Mouse (Mus musculus): ENCODE results near the gene Nup107. TPM values are rescaled to one million over a fixed set of nuclear protein-coding genes. Genes with fewer than 3 reads are reported as not detected.
"Not testable (repeated sequence)": the region's sequence is repeated elsewhere in the genome, so short reads cannot be mapped to it uniquely, and the experiment has no call there.

Nup107 gene
- polyA plus RNA-seq, 1 experiment from 2014 or later = 33.4 TPM

DNA sequence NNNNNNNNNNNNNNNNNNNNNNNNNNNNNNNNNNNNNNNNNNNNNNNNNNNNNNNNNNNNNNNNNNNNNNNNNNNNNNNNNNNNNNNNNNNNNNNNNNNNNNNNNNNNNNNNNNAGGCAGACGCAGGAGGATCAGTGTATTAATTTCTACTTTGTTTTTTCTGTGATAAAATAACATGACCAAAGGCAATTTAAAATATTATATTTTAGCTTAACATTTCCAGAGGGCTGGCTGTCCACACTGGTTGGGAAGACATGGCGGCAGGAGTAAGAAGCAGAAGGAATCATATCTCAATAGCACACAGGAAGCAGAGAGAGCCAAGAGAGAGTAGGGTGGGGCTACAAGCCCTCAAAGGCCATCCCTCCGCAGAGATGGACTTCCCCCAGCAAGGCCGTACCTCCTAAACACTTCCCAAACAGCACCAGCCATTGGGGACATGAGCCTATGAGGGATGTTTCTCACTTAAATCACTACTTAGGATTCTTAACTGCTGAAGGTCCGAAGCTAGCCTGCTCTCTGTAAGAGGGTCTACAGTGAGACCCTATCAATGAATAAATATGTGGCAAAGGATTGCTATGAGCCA, 68.3 kb downstream of the Nup107 start:
- H3K27me3 ChIP-seq = no peaks in the 10 kb centered on the region
- H3K4me1 ChIP-seq (replicated peaks) = no peaks in the 10 kb centered on the region
- H3K36me3 ChIP-seq (replicated peaks) = no peaks in the 10 kb centered on the region
- WGBS (ENCODE audit: insufficient replicate concordance) = 47% methylated on average over 5 of the region's 5 CpGs
- no peaks in the 10 kb centered on the region for H3K9me3 ChIP-seq (replicated peaks)
- no peak overlapping the region for H3K9ac ChIP-seq
- no peak overlapping the region for H3K4me3 ChIP-seq (replicated peaks)
- H3K27ac ChIP-seq (replicated peaks) = no peak overlapping the region
- H3K4me2 ChIP-seq = no peak overlapping the region
- ATAC-seq (ENCODE audit: insufficient read depth) = no peak

DNA sequence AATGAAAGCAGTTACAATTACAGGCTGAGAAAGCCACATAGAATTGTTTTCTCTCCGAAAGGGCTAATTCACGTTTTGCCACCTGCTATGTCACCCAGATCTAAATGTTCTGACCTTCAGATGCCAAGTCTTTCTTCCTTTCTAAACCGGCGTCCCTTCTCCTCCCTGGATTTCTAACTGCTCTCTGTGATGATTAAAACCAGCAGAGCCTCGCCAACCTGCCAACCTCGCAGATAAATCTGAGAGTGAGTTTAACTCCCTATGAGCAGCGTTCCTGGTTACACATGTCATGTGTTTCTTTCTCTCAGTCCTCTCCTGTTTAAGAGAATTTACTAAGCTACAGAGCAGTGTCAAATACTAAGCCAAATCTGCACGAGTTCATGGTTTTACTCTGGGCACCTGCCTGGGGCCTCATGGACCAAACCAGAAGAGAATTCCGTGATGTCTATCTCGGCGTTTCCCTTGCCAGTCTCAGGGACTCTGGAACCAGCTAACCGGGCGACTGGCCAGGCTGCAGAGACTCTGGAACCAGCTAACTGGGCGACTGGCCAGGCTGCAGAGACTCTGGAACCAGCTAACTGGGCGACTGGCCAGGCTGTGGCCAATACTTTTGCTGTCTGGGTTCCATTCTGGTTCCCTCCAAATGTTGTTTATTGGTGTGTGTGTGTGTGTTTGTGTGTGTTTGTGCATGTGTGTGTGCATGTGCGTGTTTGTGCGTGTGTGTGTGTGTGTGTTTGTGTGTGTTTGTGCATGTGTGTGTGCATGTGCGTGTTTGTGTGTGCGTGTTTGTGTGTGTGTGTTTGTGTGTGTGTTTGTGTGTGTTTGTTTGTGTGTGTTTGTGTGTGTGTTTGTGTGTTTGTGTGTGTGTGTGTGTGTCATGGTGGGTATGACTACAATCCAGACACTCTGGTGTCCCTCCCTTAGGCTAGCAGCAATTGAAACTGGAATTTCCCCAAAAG, 74.1 kb downstream of the Nup107 start:
- Histone ChIP-seq H3K9me3 (replicated peaks) (no peaks in the 10 kb centered on the region), H3K36me3 (replicated peaks) (no peaks in the 10 kb centered on the region), H3K4me1 (replicated peaks) (no peaks in the 10 kb centered on the region; the same call in 1 of the 2 replicates), H3K4me2 (no peak overlapping the region), H3K27me3 (no peaks in the 10 kb centered on the region), H3K4me3 (replicated peaks) (no peak overlapping the region), H3K9ac (no peak overlapping the region), H3K27ac (replicated peaks) (peak overlapping the region; percentile 6; the same call in 1 of the 2 replicates)
- WGBS (ENCODE audit: insufficient replicate concordance) = 59% methylated on average over 19 of the region's 19 CpGs
- no peak for ATAC-seq (ENCODE audit: insufficient read depth)

DNA sequence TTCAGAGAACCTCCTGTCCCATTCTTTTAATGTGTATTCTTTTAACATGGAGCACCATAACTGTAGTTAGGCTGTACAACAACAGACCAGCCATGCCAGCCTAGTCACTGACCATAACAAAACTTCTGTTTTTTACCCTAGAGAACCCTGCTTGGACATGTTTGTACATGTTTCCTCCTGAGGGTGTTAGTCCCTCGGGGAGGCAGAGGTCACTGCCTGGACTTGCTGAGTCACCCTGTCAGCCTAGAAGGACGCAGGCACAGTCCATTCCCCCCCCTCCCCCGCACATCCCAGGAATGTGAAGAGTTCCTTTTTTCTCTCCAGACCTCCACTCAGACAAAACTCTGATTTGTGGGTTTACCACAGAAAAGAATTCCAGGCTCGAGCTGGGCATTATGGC, 74.9 kb downstream of the Nup107 start:
- WGBS (ENCODE audit: insufficient replicate concordance) = 10% methylated on average over 4 of the region's 4 CpGs
- Histone ChIP-seq H3K4me3 (replicated peaks) (no peak overlapping the region), H3K27ac (replicated peaks) (no peak overlapping the region), H3K9ac (no peak overlapping the region), H3K36me3 (replicated peaks) (no peaks in the 10 kb centered on the region), H3K27me3 (no peaks in the 10 kb centered on the region), H3K4me1 (replicated peaks) (no peaks in the 10 kb centered on the region; the same call in 1 of the 2 replicates), H3K9me3 (replicated peaks) (no peaks in the 10 kb centered on the region), H3K4me2 (no peak overlapping the region)
- ATAC-seq (ENCODE audit: insufficient read depth) = peak; percentile 42; the same call in 1 of the 2 replicates

DNA sequence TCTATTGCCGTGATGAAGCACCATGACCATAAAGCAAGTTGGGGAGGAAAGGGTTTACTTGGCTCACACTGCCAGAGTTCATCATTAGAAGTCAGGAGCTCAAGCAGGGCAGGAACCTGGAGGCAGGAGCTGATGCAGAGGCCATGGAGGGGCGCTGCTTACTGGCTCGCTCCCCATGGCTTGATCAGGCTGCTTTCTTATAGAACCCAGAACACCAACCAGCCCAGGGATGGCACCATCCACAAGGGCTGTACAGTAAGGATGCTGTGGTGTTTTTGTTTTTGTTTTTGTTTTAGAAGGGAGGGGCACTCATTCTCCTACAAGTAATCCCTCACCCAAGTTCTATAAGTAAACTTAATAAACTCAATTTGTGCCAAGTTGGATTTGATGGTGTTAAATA, 75.8 kb downstream of the Nup107 start:
- H3K27me3 ChIP-seq = no peaks in the 10 kb centered on the region
- ATAC-seq (ENCODE audit: insufficient read depth) = no peak

GRCm38 (mm10) chr10:117715654-117716053, 76.9 kb downstream of the Nup107 start:
- not testable (repeated sequence) for H3K27me3 ChIP-seq; H3K9ac ChIP-seq; H3K27ac ChIP-seq (replicated peaks); ATAC-seq (ENCODE audit: insufficient read depth); H3K9me3 ChIP-seq (replicated peaks); H3K4me3 ChIP-seq (replicated peaks); H3K36me3 ChIP-seq (replicated peaks); H3K4me2 ChIP-seq
- 82% methylated on average over 1 of the region's 1 CpGs for WGBS (ENCODE audit: insufficient replicate concordance)
- peaks cover 16% of the 10 kb centered on the region for H3K4me1 ChIP-seq (replicated peaks)

More for the DNA sequence above, 75.8 kb downstream of the Nup107 start:
- 71% methylated on average over 3 of the region's 3 CpGs for WGBS (ENCODE audit: insufficient replicate concordance)
- Histone ChIP-seq H3K4me1 (replicated peaks) (peaks cover 8% of the 10 kb centered on the region), H3K9ac (no peak overlapping the region), H3K4me2 (no peak overlapping the region), H3K9me3 (replicated peaks) (no peaks in the 10 kb centered on the region), H3K36me3 (replicated peaks) (no peaks in the 10 kb centered on the region), H3K27ac (replicated peaks) (no peak overlapping the region), H3K4me3 (replicated peaks) (no peak overlapping the region)

GRCm38 (mm10) chr10:117714928-117715500, 77.5 kb downstream of the Nup107 start:
- no peak for ATAC-seq (ENCODE audit: insufficient read depth)

DNA sequence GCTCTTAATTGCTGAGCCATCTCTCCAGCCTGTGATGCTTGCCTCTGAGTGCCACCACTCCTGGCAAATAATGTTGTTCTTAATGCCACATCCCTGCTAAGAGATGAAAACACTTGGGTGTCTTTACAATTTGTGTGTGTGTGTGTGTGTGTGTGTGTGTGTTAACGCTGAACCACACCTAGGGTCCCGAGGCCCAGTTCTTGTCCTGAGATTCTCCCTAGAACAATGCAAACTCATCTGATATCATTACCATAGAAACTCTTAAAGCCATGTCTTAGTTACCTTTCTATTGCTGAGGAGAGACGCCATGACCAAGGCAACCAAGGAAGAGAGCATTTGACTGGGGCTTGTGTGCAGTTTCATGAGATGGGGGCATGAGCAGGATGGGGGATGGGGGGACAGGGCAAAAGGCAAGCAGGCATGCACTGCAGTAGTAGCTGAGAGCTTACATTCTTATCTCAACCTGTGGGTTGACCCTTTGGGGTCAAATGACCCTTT, 78.4 kb downstream of the Nup107 start:
- no peaks in the 10 kb centered on the region for H3K36me3 ChIP-seq (replicated peaks)
- no peaks in the 10 kb centered on the region for H3K9me3 ChIP-seq (replicated peaks)
- H3K4me2 ChIP-seq = no peak overlapping the region
- H3K4me1 ChIP-seq (replicated peaks) = peaks cover 20% of the 10 kb centered on the region
- H3K27ac ChIP-seq (replicated peaks) = no peak overlapping the region
- no peak overlapping the region for H3K4me3 ChIP-seq (replicated peaks)
- ATAC-seq (ENCODE audit: insufficient read depth) = no peak
- no peaks in the 10 kb centered on the region for H3K27me3 ChIP-seq
- WGBS (ENCODE audit: insufficient replicate concordance) = 76% methylated on average over 3 of the region's 3 CpGs
- H3K9ac ChIP-seq = no peak overlapping the region

More at GRCm38 (mm10) chr10:117714928-117715500, 77.5 kb downstream of the Nup107 start:
- Histone ChIP-seq H3K9me3 (replicated peaks) (no peaks in the 10 kb centered on the region), H3K4me3 (replicated peaks) (no peak overlapping the region), H3K4me2 (no peak overlapping the region), H3K27ac (replicated peaks) (no peak overlapping the region), H3K36me3 (replicated peaks) (no peaks in the 10 kb centered on the region), H3K27me3 (no peaks in the 10 kb centered on the region), H3K9ac (no peak overlapping the region), H3K4me1 (replicated peaks) (peaks cover 16% of the 10 kb centered on the region)
- WGBS (ENCODE audit: insufficient replicate concordance) = 53% methylated on average over 4 of the region's 4 CpGs

- 88% methylated on average over 8 of the region's 8 CpGs for WGBS (ENCODE audit: insufficient replicate concordance)
- H3K9ac ChIP-seq = no peak overlapping the region
- H3K36me3 ChIP-seq (replicated peaks) = no peaks in the 10 kb centered on the region; the same call in 1 of the 2 replicates
- no peak overlapping the region for H3K4me3 ChIP-seq (replicated peaks)
- H3K9me3 ChIP-seq (replicated peaks) = no peaks in the 10 kb centered on the region
- H3K4me2 ChIP-seq = no peak overlapping the region
- ATAC-seq (ENCODE audit: insufficient read depth) = no peak
- peaks cover 25% of the 10 kb centered on the region for H3K4me1 ChIP-seq (replicated peaks)
- no peak overlapping the region for H3K27ac ChIP-seq (replicated peaks)
- H3K27me3 ChIP-seq = no peaks in the 10 kb centered on the region
These were observed 79.0 kb downstream of the Nup107 start for GRCm38 (mm10) chr10:117713466-117713865.

GRCm38 (mm10) chr10:117712871-117713270, 79.6 kb downstream of the Nup107 start:
- ATAC-seq (ENCODE audit: insufficient read depth) = no peak
- Histone ChIP-seq H3K9ac (no peak overlapping the region), H3K4me2 (no peak overlapping the region), H3K4me1 (replicated peaks) (peaks cover 25% of the 10 kb centered on the region), H3K27me3 (no peaks in the 10 kb centered on the region), H3K4me3 (replicated peaks) (no peak overlapping the region), H3K27ac (replicated peaks) (no peak overlapping the region), H3K36me3 (replicated peaks) (peaks cover 3% of the 10 kb centered on the region; the same call in 1 of the 2 replicates), H3K9me3 (replicated peaks) (no peaks in the 10 kb centered on the region)
- WGBS (ENCODE audit: insufficient replicate concordance) = 76% methylated on average over 9 of the region's 9 CpGs

DNA sequence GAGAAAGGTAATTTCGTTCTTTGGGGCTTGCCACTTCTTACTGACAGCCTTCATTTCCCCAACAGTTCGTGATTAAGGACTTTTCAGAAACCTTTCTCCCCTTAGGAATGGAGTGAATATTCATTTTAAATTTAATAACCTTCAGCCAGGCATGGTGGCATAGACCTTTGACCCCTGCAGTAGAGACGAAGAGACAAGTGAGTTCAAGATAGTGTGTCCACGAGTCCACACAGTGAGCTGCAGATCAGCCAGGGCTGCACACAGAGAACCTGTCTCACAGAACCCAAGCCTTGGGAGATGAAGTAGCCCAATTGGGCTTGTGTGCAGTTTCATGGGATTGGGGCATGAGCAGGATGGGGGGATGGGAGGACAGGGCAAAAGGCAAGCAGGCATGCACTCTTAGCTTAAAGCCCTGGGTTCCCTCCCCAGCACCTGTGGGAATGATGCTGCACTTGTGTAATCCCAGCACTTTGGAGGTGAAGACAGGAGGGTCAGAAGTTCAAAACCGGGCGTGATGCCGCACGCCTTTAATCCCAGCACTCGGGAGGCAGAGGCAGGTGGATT, 80.2 kb downstream of the Nup107 start:
- H3K4me2 ChIP-seq = no peak overlapping the region
- WGBS (ENCODE audit: insufficient replicate concordance) = 72% methylated on average over 9 of the region's 9 CpGs
- H3K27me3 ChIP-seq = no peaks in the 10 kb centered on the region
- ATAC-seq (ENCODE audit: insufficient read depth) = no peak
- H3K4me3 ChIP-seq (replicated peaks) = no peak overlapping the region
- H3K9me3 ChIP-seq (replicated peaks) = no peaks in the 10 kb centered on the region
- no peak overlapping the region for H3K9ac ChIP-seq
- peaks cover 9% of the 10 kb centered on the region for H3K36me3 ChIP-seq (replicated peaks)
- H3K4me1 ChIP-seq (replicated peaks) = peaks cover 28% of the 10 kb centered on the region
- H3K27ac ChIP-seq (replicated peaks) = no peak overlapping the region
